Mouse (Mus musculus): Measurements from ENCODE around the gene Tm7sf3. TPM values are rescaled to one million over a fixed set of nuclear protein-coding genes. Genes with fewer than 3 reads are reported as not detected.
A peak's percentile ranks its signal among the peaks of the same experiment; 100 is the strongest.

The Tm7sf3 gene
- total RNA-seq, 2 experiments from 2014 or later, result 14.8 to 16.2 TPM

- no peak for DNase-seq (ENCODE audit: low spot score)
- intact Hi-C loops (cut with DNase I), result loop anchor here (1.0 to 5.0 kb wide), 2 partner anchors 24 to 65 kb away; no protein-coding TSS in a partner anchor
These were observed 20.1 kb upstream of the Tm7sf3 start for GRCm38 (mm10) chr6:146662679-146663078.

DNA sequence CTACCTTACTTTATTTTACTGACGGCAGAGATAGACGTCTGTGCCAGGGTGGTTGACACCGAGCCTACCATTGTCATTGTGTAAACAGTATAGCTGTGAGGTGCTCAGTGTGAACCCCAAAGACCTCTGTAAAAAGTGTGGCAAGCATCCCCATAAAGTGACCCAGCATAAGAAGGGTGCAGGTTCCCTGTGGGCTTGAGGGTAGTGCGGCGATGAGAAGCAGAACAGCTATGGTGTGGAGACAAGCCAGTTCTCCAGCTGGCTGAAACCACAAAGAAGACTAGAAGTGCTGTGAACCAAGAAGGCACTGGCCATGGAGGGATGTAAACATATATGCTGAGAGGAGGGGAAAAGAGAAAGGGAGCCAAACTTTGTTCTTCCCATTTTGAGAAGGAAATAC, 19.0 kb upstream of the Tm7sf3 start:
- no peak for DNase-seq (ENCODE audit: low spot score)
- intact Hi-C loops (cut with DNase I), result loop anchor here (1.0 to 5.0 kb wide), 2 partner anchors 25 to 66 kb away; no protein-coding TSS in a partner anchor

DNA sequence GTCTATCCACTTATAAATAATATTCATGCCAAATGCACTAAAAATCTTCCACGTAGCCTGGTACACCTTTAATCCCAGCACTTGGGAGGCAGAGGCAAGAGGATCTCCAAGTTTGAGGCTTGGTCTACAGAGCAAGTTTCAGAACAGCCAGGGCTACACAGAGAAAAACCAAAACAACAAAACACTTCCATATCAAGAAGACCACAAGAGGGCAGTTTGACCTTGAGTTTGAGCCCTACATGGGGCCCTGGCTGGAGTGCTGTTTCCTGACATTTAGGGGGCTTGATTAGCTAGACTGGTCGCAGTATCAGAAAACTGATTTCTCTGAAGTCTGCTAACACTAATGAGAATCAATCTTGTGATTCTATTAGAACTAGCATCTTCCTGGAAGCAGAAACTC, 18.0 kb upstream of the Tm7sf3 start:
- no peak for DNase-seq (ENCODE audit: low spot score)
- intact Hi-C loops (cut with DNase I), result loop anchor here (1.0 to 5.0 kb wide), 2 partner anchors 67 to 103 kb away; no protein-coding TSS in a partner anchor

GRCm38 (mm10) chr6:146653197-146653596, 10.6 kb upstream of the Tm7sf3 start:
- intact Hi-C loops (cut with DNase I), result no loop called here
- no peak for DNase-seq (ENCODE audit: low spot score)

DNA sequence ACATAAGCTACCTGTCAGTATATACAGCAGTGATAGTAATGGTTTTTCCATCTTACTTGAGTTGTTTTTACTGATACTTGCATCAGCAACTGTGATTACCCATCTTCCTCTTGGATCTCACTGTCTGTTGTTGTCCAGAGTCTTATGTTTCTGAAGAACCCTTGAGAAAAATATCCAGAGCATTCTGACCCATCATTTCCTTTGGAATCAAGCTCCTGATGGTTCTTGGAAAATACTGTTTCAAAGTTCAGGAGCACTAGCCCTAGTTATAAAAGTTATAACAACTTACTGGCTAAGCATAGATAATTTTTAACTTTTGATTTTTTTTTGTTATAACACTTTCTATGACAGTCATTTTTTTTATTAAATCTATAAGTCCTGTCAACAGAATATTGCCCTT, 8.8 kb upstream of the Tm7sf3 start:
- DNase-seq (ENCODE audit: low spot score), result no peak
- intact Hi-C loops (cut with DNase I), result no loop called here

DNA sequence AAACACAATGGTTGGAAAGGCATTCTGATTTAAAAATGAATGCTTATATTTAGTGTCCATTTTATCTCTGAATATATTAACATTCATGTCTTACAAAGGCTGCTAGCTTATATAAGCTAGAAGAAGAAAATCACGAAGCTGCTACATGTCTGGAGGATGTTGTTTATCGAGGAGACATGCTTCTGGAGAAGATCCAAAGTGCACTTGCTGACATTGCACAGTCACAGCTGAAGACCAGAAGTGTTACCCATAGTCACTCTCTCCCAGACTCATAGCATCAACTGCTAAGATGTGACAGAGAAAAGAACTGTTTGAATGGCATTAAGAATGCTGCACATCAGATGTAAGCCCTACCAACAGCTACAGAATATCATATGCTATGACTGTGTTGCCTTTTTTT, 7.4 kb upstream of the Tm7sf3 start:
- intact Hi-C loops (cut with DNase I), result no loop called here
- DNase-seq (ENCODE audit: low spot score), result no peak

DNA sequence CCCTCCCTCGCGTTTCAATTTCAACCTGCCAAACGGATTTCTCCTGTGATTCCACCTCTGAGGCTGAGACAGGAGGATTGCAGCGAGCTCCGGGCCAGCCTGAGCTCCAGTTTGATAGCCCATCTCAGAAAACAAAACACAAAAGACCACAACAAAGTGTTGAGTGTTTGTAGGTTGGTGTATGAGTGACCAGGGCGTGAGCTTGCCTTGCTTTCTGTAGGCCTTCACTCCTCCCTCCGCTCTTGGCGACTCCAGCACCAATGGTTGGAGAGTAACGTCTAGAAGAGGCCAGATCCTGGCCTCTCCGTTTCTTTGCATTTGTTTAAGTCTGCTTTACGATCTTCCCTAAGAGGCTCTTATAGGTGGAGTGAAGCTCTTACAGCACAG, 553 bp upstream of the Tm7sf3 start:
- intact Hi-C loops (cut with DNase I), result no loop called here
- no peak for DNase-seq (ENCODE audit: low spot score)

- DNase-seq (ENCODE audit: low spot score), result no peak
- intact Hi-C loops (cut with DNase I), result no loop called here
These were observed 908 bp downstream of the Tm7sf3 start for GRCm38 (mm10) chr6:146641621-146642210.

GRCm38 (mm10) chr6:146640991-146641390, 1.6 kb downstream of the Tm7sf3 start:
- DNase-seq (ENCODE audit: low spot score), result no peak
- intact Hi-C loops (cut with DNase I), result no loop called here

DNA sequence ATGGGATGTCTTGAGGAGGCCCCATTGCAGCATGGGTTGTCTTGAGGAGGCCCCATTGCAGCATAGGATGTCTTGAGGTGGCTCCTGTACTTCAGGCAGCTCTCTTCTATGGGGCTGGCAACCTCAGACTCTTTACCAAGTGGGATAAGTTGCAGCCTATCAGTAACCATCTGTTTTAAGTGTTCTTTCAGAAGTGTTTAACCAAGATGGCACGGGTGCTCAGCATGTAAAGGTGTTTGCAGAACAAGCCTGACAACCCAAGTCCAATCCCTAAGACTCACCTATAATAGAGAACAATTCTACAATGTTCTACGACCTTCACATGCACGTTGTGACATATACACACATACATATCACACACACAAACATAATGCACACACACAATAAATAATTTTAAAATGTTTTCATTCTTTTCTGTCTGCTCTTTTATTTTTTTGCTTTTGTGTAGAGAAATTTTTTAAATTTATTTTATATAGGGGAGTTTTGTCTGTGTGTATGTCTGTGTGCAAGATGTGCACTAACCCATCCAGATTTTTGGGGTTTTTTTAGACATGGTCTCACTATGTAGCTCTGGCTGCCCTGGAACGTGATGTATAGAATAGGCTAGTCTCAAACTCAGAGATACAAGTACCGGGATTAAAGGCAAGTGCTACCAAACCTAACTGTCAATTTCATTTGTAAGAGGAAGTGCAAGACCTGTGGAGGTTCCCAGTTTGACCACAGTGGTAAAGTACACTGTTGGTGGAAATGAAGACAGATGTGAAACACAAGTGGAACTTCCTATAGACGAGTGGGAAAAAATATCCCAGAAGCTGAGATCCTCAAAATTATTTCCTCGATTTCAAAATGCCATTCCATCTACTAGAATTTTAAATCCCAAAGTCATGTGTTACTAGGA, 2.3 kb downstream of the Tm7sf3 start:
- no peak for DNase-seq (ENCODE audit: low spot score)
- intact Hi-C loops (cut with DNase I), result no loop called here

DNA sequence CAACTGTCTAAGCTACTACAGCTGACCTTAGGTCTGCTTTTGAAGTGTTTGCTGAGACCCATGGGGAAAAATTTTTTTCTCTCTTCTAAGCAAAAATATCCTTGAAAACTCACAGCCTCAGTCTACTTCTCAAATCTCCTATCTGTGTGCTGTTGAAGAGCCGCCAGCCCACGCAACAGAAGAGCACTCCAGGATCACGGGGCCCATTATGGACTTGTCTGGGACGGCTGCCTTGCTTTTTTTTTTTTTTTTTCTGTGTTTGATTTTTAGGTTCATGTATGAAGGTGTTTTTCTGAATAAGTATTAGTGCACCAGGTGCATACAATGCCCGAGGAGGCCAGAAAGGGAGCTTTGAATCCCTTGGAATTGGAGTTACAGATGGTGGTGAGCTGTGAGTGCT, 6.1 kb downstream of the Tm7sf3 start:
- intact Hi-C loops (cut with DNase I), result no loop called here

GRCm38 (mm10) chr6:146634759-146635606, 7.6 kb downstream of the Tm7sf3 start:
- intact Hi-C loops (cut with DNase I), result no loop called here
- DNase-seq (ENCODE audit: low spot score), result no peak

More for the DNA sequence above, 6.1 kb downstream of the Tm7sf3 start:
- no peak for DNase-seq (ENCODE audit: low spot score)

GRCm38 (mm10) chr6:146634015-146634722, 8.5 kb downstream of the Tm7sf3 start:
- DNase-seq (ENCODE audit: low spot score), result peak; percentile 66

GRCm38 (mm10) chr6:146633629-146634014, 9.0 kb downstream of the Tm7sf3 start:
- intact Hi-C loops (cut with DNase I), result no loop called here
- no peak for DNase-seq (ENCODE audit: low spot score)

More at GRCm38 (mm10) chr6:146634015-146634722, 8.5 kb downstream of the Tm7sf3 start:
- intact Hi-C loops (cut with DNase I), result no loop called here

- DNase-seq (ENCODE audit: low spot score), result no peak
- intact Hi-C loops (cut with DNase I), result no loop called here
These were observed 9.5 kb downstream of the Tm7sf3 start for GRCm38 (mm10) chr6:146633097-146633496.

- intact Hi-C loops (cut with DNase I), result no loop called here
These were observed 10.2 kb downstream of the Tm7sf3 start for GRCm38 (mm10) chr6:146632403-146632802.

GRCm38 (mm10) chr6:146631847-146632246, 10.8 kb downstream of the Tm7sf3 start:
- DNase-seq (ENCODE audit: low spot score), result no peak
- intact Hi-C loops (cut with DNase I), result no loop called here

More at GRCm38 (mm10) chr6:146632403-146632802, 10.2 kb downstream of the Tm7sf3 start:
- no peak for DNase-seq (ENCODE audit: low spot score)

DNA sequence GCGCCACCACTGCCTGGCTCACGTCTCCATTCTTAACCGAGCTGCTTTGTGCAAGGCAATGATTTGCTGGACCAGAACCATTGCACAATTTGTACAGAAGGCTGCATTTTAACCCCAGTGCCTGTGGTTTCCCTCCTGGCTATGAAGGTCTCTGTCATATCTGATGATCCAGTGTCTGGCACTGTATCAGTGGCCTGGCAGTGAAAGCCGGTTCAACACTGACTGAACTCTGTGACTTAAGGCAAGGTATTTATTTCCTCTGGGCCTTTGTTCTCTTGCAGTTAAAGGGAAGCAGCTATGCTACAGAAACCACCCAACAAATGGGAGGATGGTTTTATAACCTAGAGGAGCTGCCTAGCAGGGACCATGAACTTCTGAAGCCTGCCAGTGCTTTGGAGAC, 11.7 kb downstream of the Tm7sf3 start:
- DNase-seq (ENCODE audit: low spot score), result no peak
- intact Hi-C loops (cut with DNase I), result no loop called here

Measured in heart, postnatal 25 days (tissue).